9 mouse cellular contexts compared by ENCODE assay signal in genomic region chr7:25247498-25247897, GRCm38 (mm10). TPM values are rescaled to one million over a fixed set of nuclear protein-coding genes. Genes with fewer than 3 reads are reported as not detected.
A peak's percentile ranks its signal among the peaks of the same experiment; 100 is the strongest.
DNase-seq lines count a peak whose midpoint lies in the region; ATAC-seq and TF ChIP-seq lines count a peak whose summit lies in the region.
"Had no signal": no experiment of that assay in that cellular context is flagged by ENCODE, and none has a peak within 500 bp of the region (broad histone marks: within the 10 kb centered on the region; RNA-seq: fewer than 3 reads in every experiment).

No protein-coding gene starts in this region.

- TF ChIP-seq CTCF in layer of hippocampus, adult 2 months (conservative IDR thresholded peaks at IDR 0.05): no peak

- peaks cover 52% of the 10 kb centered on the region for H3K36me3 ChIP-seq in forebrain, embryonic 10.5 days (replicated peaks)
- H3K36me3 ChIP-seq in intestine, embryonic 15.5 days: peaks cover 12% of the 10 kb centered on the region
- peaks cover 23% of the 10 kb centered on the region for H3K36me3 ChIP-seq in neural tube, embryonic 12.5 days

- peak overlapping the region; percentile 97 for H3K4me3 ChIP-seq in layer of hippocampus, adult 2 months
- peak overlapping the region; percentile 98 for H3K4me3 ChIP-seq in forebrain, embryonic 10.5 days
- H3K4me3 ChIP-seq in intestine, embryonic 15.5 days (replicated peaks): peak overlapping the region; percentile 74
- peak overlapping the region; percentile 89 for H3K4me3 ChIP-seq in neural tube, embryonic 12.5 days

- H3K27ac ChIP-seq in layer of hippocampus, adult 2 months: peak overlapping the region; percentile 99
- H3K27ac ChIP-seq in forebrain, embryonic 10.5 days: peak overlapping the region; percentile 98
- peak overlapping the region; percentile 98 for H3K27ac ChIP-seq in intestine, embryonic 15.5 days
- H3K27ac ChIP-seq in neural tube, embryonic 12.5 days: peak overlapping the region; percentile 82; the same call in 1 of the 2 replicates

- ATAC-seq in intestine, embryonic 15.5 days: no peak
- ATAC-seq in neural tube, embryonic 12.5 days (ENCODE audit: low FRiP score, low read depth): no peak

- no peaks in the 10 kb centered on the region for H3K27me3 ChIP-seq in forebrain, embryonic 10.5 days (ENCODE audit: poor library complexity, severe bottlenecking)
- H3K27me3 ChIP-seq in intestine, embryonic 15.5 days (replicated peaks): no peaks in the 10 kb centered on the region
- H3K27me3 ChIP-seq in neural tube, embryonic 12.5 days (replicated peaks): no peaks in the 10 kb centered on the region

- peak overlapping the region; percentile 88 for H3K9ac ChIP-seq in intestine, embryonic 15.5 days
- peak overlapping the region; percentile 83; the same call in 1 of the 2 replicates for H3K9ac ChIP-seq in neural tube, embryonic 12.5 days

- peak in 1 of 2 experiments; percentile 18 for DNase-seq in layer of hippocampus, adult 2 months (ENCODE audit: low spot score in 2 of 2)
- DNase-seq in layer of hippocampus, postnatal 25 days (ENCODE audit: extremely low spot score in 1 of 2, low spot score in 1 of 2): no peak
- no peak for DNase-seq in forebrain, embryonic 10.5 days (ENCODE audit: extremely low spot score, low spot score)
- DNase-seq in thymus, postnatal 36 days: no peak
- no peak for DNase-seq in embryo, embryonic 10.5 days (ENCODE audit: low spot score)
- no peak for DNase-seq in right cerebral cortex, postnatal 4 days
- DNase-seq: gastrocnemius, postnatal 10 days had no signal

- H3K4me1 ChIP-seq in forebrain, embryonic 10.5 days: peaks cover 62% of the 10 kb centered on the region
- H3K4me1 ChIP-seq in intestine, embryonic 15.5 days (replicated peaks): peaks cover 44% of the 10 kb centered on the region
- H3K4me1 ChIP-seq in neural tube, embryonic 12.5 days: peaks cover 50% of the 10 kb centered on the region

- 36% methylated on average over 3 of the region's 3 CpGs for WGBS in forebrain, embryonic 10.5 days
- WGBS in intestine, embryonic 15.5 days: 12% methylated on average over 3 of the region's 3 CpGs
- WGBS in neural tube, embryonic 12.5 days: 17% methylated on average over 3 of the region's 3 CpGs

- no peaks in the 10 kb centered on the region for H3K9me3 ChIP-seq in forebrain, embryonic 10.5 days
- no peaks in the 10 kb centered on the region for H3K9me3 ChIP-seq in intestine, embryonic 15.5 days
- H3K9me3 ChIP-seq in neural tube, embryonic 12.5 days: no peaks in the 10 kb centered on the region

- H3K4me2 ChIP-seq in intestine, embryonic 15.5 days (replicated peaks): peak overlapping the region; percentile 90
- H3K4me2 ChIP-seq in neural tube, embryonic 12.5 days (replicated peaks): peak overlapping the region; percentile 96

RNA-seq across cellular contexts. Expression of gene Erf, which starts 3.1 kb away (rescaled TPM):
- total RNA-seq in layer of hippocampus, adult 2 months (2021): 10 to 100 TPM; 40.3 to 45.1 TPM
- total RNA-seq in layer of hippocampus, postnatal 25 days (2021): 10 to 100 TPM; 44.4 to 51.1 TPM
- polyA plus RNA-seq in forebrain, embryonic 10.5 days (2016; fragmentation: Nextera tagmentation; extraction: Ambion mirVana): 8.4 and 10.1 TPM in 2 replicates
- 14.8 TPM in 2 replicates for polyA plus RNA-seq in intestine, embryonic 15.5 days (2015; fragmentation: Nextera tagmentation; extraction: Ambion mirVana)
- 11.9 and 13.1 TPM in 2 replicates for polyA plus RNA-seq in neural tube, embryonic 12.5 days (2016; fragmentation: Nextera tagmentation; extraction: Ambion mirVana)

RNA-seq across cellular contexts. Expression of gene Gsk3a, which starts 9.8 kb away (rescaled TPM):
- total RNA-seq in layer of hippocampus, adult 2 months (2021): 100 to 1,000 TPM; 206 to 220 TPM
- 100 to 1,000 TPM; 195 to 200 TPM for total RNA-seq in layer of hippocampus, postnatal 25 days (2021)
- 10.7 and 10.8 TPM in 2 replicates for polyA plus RNA-seq in forebrain, embryonic 10.5 days (2016; fragmentation: Nextera tagmentation; extraction: Ambion mirVana)
- 8.0 and 10.3 TPM in 2 replicates for polyA plus RNA-seq in intestine, embryonic 15.5 days (2015; fragmentation: Nextera tagmentation; extraction: Ambion mirVana)
- 19.1 and 20.3 TPM in 2 replicates for polyA plus RNA-seq in neural tube, embryonic 12.5 days (2016; fragmentation: Nextera tagmentation; extraction: Ambion mirVana)

RNA-seq across cellular contexts. Expression of gene Cic, which starts 20.0 kb away (rescaled TPM):
- 100 to 1,000 TPM; 218 to 225 TPM for total RNA-seq in layer of hippocampus, adult 2 months (2021)
- total RNA-seq in layer of hippocampus, postnatal 25 days (2021): 100 to 1,000 TPM; 176 to 220 TPM
- polyA plus RNA-seq in forebrain, embryonic 10.5 days (2016; fragmentation: Nextera tagmentation; extraction: Ambion mirVana): 19.4 and 20.6 TPM in 2 replicates
- polyA plus RNA-seq in intestine, embryonic 15.5 days (2015; fragmentation: Nextera tagmentation; extraction: Ambion mirVana): 26.1 and 26.6 TPM in 2 replicates
- polyA plus RNA-seq in neural tube, embryonic 12.5 days (2016; fragmentation: Nextera tagmentation; extraction: Ambion mirVana): 44.2 and 45.0 TPM in 2 replicates

RNA-seq across cellular contexts. Expression of gene Zfp526, which starts 26.3 kb away (rescaled TPM):
- 10 to 100 TPM; 10.5 to 12.7 TPM for total RNA-seq in layer of hippocampus, adult 2 months (2021)
- 10 to 100 TPM; 10.5 to 12.4 TPM for total RNA-seq in layer of hippocampus, postnatal 25 days (2021)
- 2.6 and 2.9 TPM in 2 replicates for polyA plus RNA-seq in forebrain, embryonic 10.5 days (2016; fragmentation: Nextera tagmentation; extraction: Ambion mirVana)
- polyA plus RNA-seq in intestine, embryonic 15.5 days (2015; fragmentation: Nextera tagmentation; extraction: Ambion mirVana): 2.6 and 2.8 TPM in 2 replicates
- polyA plus RNA-seq in neural tube, embryonic 12.5 days (2016; fragmentation: Nextera tagmentation; extraction: Ambion mirVana): 2.1 and 2.9 TPM in 2 replicates

RNA-seq across cellular contexts. Expression of gene Dedd2, which starts 27.1 kb away (rescaled TPM):
- total RNA-seq in layer of hippocampus, adult 2 months (2021): 10 to 100 TPM; 23.7 to 24.1 TPM
- total RNA-seq in layer of hippocampus, postnatal 25 days (2021): 10 to 100 TPM; 24.0 to 26.4 TPM
- 8.8 and 10.7 TPM in 2 replicates for polyA plus RNA-seq in forebrain, embryonic 10.5 days (2016; fragmentation: Nextera tagmentation; extraction: Ambion mirVana)
- polyA plus RNA-seq in intestine, embryonic 15.5 days (2015; fragmentation: Nextera tagmentation; extraction: Ambion mirVana): 13.2 and 13.5 TPM in 2 replicates
- polyA plus RNA-seq in neural tube, embryonic 12.5 days (2016; fragmentation: Nextera tagmentation; extraction: Ambion mirVana): 15.5 and 17.7 TPM in 2 replicates
